Mouse (Mus musculus): ENCODE results near the gene Fstl5. TPM values are rescaled to one million over a fixed set of nuclear protein-coding genes. Genes with fewer than 3 reads are reported as not detected.

Gene Fstl5
- polyA plus RNA-seq, 1 experiment from 2014 or later, result 32.0 TPM

- H3K9me3 ChIP-seq, result no peaks in the 10 kb centered on the region
- no peak for ATAC-seq
- no peak overlapping the region for H3K4me3 ChIP-seq (replicated peaks)
- no peaks in the 10 kb centered on the region for H3K27me3 ChIP-seq
- no peak overlapping the region for H3K9ac ChIP-seq (replicated peaks)
- H3K4me1 ChIP-seq (replicated peaks), result no peaks in the 10 kb centered on the region
- H3K27ac ChIP-seq, result no peak overlapping the region
- H3K36me3 ChIP-seq, result no peaks in the 10 kb centered on the region
- no peak overlapping the region for H3K4me2 ChIP-seq (replicated peaks)
Observed at GRCm38 (mm10) chr3:76567346-76567745, 493.3 kb downstream of the Fstl5 start.

DNA sequence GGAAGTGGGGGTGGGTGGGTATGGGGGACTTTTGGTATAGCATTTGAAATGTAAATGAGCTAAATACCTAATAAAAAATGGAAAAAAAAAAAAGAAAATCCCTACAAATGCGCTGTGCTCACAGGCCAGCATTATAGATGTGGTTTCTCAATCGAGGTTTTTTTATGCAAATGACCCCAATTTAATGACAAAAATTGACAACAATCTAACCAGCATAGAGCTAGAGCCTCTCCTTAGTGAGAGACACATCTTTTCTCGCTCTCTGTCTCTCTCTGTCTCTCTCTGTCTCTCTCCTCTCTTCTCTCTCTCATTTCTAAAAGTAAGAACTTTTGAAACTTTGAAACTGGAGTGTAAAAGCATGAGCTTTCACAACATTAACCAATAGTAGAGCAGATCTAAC lies 498.4 kb downstream of the Fstl5 start:
- Histone ChIP-seq H3K27ac (no peak overlapping the region), H3K9ac (replicated peaks) (no peak overlapping the region), H3K27me3 (no peaks in the 10 kb centered on the region), H3K4me1 (replicated peaks) (peaks cover 8% of the 10 kb centered on the region; the same call in 1 of the 2 replicates), H3K9me3 (no peaks in the 10 kb centered on the region), H3K36me3 (no peaks in the 10 kb centered on the region), H3K4me2 (replicated peaks) (no peak overlapping the region), H3K4me3 (replicated peaks) (no peak overlapping the region)
- ATAC-seq, result peak; percentile 56; the same call in 1 of the 2 replicates
- WGBS, result 55% methylated on average over 3 of the region's 3 CpGs

GRCm38 (mm10) chr3:76572920-76573541 lies 499.0 kb downstream of the Fstl5 start:
- ATAC-seq, result peak; percentile 56; the same call in 1 of the 2 replicates
- 26% methylated on average over 3 of the region's 3 CpGs for WGBS

GRCm38 (mm10) chr3:76593148-76593547 lies 519.1 kb downstream of the Fstl5 start:
- Histone ChIP-seq H3K4me3 (replicated peaks) (no peak overlapping the region), H3K4me2 (replicated peaks) (no peak overlapping the region), H3K9ac (replicated peaks) (no peak overlapping the region), H3K4me1 (replicated peaks) (no peaks in the 10 kb centered on the region), H3K9me3 (no peaks in the 10 kb centered on the region), H3K27me3 (no peaks in the 10 kb centered on the region), H3K36me3 (no peaks in the 10 kb centered on the region), H3K27ac (no peak overlapping the region)
- ATAC-seq, result no peak
- 78% methylated on average over 4 of the region's 4 CpGs for WGBS

More at GRCm38 (mm10) chr3:76572920-76573541, 499.0 kb downstream of the Fstl5 start:
- Histone ChIP-seq H3K27me3 (no peaks in the 10 kb centered on the region), H3K4me2 (replicated peaks) (no peak overlapping the region), H3K4me1 (replicated peaks) (peaks cover 8% of the 10 kb centered on the region; the same call in 1 of the 2 replicates), H3K36me3 (no peaks in the 10 kb centered on the region), H3K4me3 (replicated peaks) (no peak overlapping the region), H3K9ac (replicated peaks) (no peak overlapping the region), H3K27ac (peak overlapping the region; percentile 37; the same call in 1 of the 2 replicates), H3K9me3 (no peaks in the 10 kb centered on the region)

- Histone ChIP-seq H3K4me3 (replicated peaks) (no peak overlapping the region), H3K4me2 (replicated peaks) (no peak overlapping the region), H3K27me3 (no peaks in the 10 kb centered on the region), H3K36me3 (no peaks in the 10 kb centered on the region), H3K9me3 (no peaks in the 10 kb centered on the region), H3K4me1 (replicated peaks) (no peaks in the 10 kb centered on the region), H3K27ac (no peak overlapping the region), H3K9ac (replicated peaks) (no peak overlapping the region)
- 93% methylated on average over 1 of the region's 1 CpGs for WGBS
- ATAC-seq, result no peak
Observed at GRCm38 (mm10) chr3:76620044-76620443, 546.0 kb downstream of the Fstl5 start.

DNA sequence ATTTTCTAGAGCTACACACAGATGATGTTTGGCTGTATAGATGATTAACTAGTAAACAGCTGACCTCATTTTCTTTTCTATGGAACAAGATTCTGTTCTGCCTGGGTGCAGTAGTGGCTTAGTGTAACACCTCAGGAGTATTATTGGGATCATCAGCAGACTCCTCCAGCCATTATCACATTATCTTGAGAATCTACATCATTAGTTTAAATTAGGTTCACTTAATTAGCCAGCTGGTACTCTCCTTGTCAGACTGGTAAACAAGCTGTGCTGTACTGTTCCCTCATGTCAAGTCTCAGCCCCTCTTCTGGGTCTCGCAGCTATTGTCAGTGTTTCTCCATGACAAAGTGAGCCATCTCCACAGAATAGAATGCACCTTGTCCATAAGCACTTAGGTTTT lies 580.2 kb downstream of the Fstl5 start:
- H3K36me3 ChIP-seq, result no peaks in the 10 kb centered on the region
- H3K4me3 ChIP-seq (replicated peaks), result no peak overlapping the region
- H3K4me1 ChIP-seq (replicated peaks), result no peaks in the 10 kb centered on the region
- peak; percentile 79 for ATAC-seq
- H3K27me3 ChIP-seq, result no peaks in the 10 kb centered on the region
- H3K9me3 ChIP-seq, result no peaks in the 10 kb centered on the region
- H3K9ac ChIP-seq (replicated peaks), result no peak overlapping the region
- no peak overlapping the region for H3K4me2 ChIP-seq (replicated peaks)
- no peak overlapping the region for H3K27ac ChIP-seq
- 64% methylated on average over 1 of the region's 1 CpGs for WGBS

GRCm38 (mm10) chr3:76670859-76671258 lies 596.8 kb downstream of the Fstl5 start:
- no peaks in the 10 kb centered on the region for H3K36me3 ChIP-seq
- H3K27me3 ChIP-seq, result no peaks in the 10 kb centered on the region
- no peak overlapping the region for H3K4me2 ChIP-seq (replicated peaks)
- no peaks in the 10 kb centered on the region for H3K9me3 ChIP-seq
- ATAC-seq, result no peak
- no peak overlapping the region for H3K4me3 ChIP-seq (replicated peaks)
- no peak overlapping the region for H3K9ac ChIP-seq (replicated peaks)
- 77% methylated on average over 5 of the region's 5 CpGs for WGBS
- no peaks in the 10 kb centered on the region for H3K4me1 ChIP-seq (replicated peaks)
- no peak overlapping the region for H3K27ac ChIP-seq

DNA sequence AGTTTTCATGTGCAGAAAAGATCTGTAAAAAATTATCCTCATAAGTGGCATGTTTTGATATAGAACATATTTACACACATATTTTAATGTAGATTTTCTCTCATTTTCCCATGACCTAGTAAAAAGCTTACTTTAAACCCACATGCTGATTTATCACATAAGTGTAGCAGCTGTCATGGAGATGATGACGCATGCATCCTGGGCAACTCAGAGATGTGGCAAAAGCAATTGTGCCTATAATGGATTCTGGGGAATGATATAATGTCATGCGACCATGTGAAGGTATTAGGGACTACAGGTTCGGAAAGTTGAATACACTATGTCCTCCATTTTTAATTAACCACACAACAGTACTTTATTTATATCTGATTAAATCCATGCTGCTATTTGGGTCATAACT lies 601.9 kb downstream of the Fstl5 start:
- no peaks in the 10 kb centered on the region for H3K9me3 ChIP-seq
- H3K4me1 ChIP-seq (replicated peaks), result no peaks in the 10 kb centered on the region
- 88% methylated on average over 3 of the region's 3 CpGs for WGBS
- no peak for ATAC-seq
- H3K4me2 ChIP-seq (replicated peaks), result no peak overlapping the region
- H3K27me3 ChIP-seq, result no peaks in the 10 kb centered on the region
- no peaks in the 10 kb centered on the region for H3K36me3 ChIP-seq
- no peak overlapping the region for H3K4me3 ChIP-seq (replicated peaks)
- no peak overlapping the region for H3K9ac ChIP-seq (replicated peaks)
- H3K27ac ChIP-seq, result no peak overlapping the region

GRCm38 (mm10) chr3:76679853-76680545 lies 605.9 kb downstream of the Fstl5 start:
- Histone ChIP-seq H3K9ac (replicated peaks) (no peak overlapping the region), H3K27me3 (no peaks in the 10 kb centered on the region), H3K4me2 (replicated peaks) (no peak overlapping the region), H3K27ac (no peak overlapping the region), H3K9me3 (no peaks in the 10 kb centered on the region), H3K4me3 (replicated peaks) (no peak overlapping the region), H3K4me1 (replicated peaks) (no peaks in the 10 kb centered on the region), H3K36me3 (no peaks in the 10 kb centered on the region)
- WGBS, result 85% methylated on average over 5 of the region's 5 CpGs
- ATAC-seq, result no peak

DNA sequence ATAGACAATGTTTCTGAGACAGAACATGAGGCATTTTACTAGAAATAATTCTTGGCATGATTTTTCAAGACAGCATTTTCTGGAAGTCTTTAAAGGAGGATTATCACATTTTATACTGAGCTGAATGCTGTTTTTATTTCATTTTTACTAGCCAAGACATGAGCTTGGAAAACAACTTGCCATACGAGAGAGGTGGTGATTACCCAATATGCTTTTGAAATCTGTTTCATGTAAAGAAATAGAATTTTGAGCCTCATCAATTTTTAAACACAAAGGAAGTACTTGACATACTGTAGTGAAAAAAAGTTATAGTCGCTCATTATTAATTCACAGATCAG lies 606.4 kb downstream of the Fstl5 start:
- Histone ChIP-seq H3K9ac (replicated peaks) (no peak overlapping the region), H3K36me3 (no peaks in the 10 kb centered on the region), H3K4me1 (replicated peaks) (no peaks in the 10 kb centered on the region), H3K4me2 (replicated peaks) (no peak overlapping the region), H3K27me3 (no peaks in the 10 kb centered on the region), H3K27ac (no peak overlapping the region), H3K4me3 (replicated peaks) (no peak overlapping the region), H3K9me3 (no peaks in the 10 kb centered on the region)
- 83% methylated on average over 2 of the region's 2 CpGs for WGBS
- no peak for ATAC-seq

DNA sequence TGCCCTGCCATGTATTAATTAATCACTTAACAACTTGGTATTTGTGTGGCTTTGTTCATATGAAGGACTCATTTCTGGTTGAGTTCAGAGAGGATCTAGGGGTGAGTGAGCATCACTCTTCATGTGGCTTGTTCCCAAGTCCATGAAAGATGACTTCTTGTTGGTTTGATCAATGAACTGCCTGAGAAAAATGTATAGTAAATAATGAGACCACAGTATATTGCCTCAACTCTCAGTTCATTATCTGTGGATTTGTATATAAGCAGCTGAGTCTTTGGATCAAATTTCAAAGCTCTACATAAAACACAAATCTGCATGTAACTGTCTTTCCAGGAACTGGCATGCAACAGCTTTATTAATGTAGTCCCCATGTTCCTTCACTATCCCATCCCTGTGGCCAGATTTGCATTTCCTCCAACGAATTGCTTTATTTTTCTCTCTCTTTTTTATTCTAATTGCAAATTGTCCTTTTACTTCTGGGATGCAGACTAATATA lies 623.1 kb downstream of the Fstl5 start:
- Histone ChIP-seq H3K27ac (no peak overlapping the region), H3K4me3 (replicated peaks) (no peak overlapping the region), H3K4me1 (replicated peaks) (no peaks in the 10 kb centered on the region), H3K36me3 (no peaks in the 10 kb centered on the region), H3K9me3 (no peaks in the 10 kb centered on the region), H3K27me3 (no peaks in the 10 kb centered on the region), H3K4me2 (replicated peaks) (no peak overlapping the region), H3K9ac (replicated peaks) (no peak overlapping the region)
- no peak for ATAC-seq
- WGBS, result 69% methylated on average over 1 of the region's 1 CpGs

DNA sequence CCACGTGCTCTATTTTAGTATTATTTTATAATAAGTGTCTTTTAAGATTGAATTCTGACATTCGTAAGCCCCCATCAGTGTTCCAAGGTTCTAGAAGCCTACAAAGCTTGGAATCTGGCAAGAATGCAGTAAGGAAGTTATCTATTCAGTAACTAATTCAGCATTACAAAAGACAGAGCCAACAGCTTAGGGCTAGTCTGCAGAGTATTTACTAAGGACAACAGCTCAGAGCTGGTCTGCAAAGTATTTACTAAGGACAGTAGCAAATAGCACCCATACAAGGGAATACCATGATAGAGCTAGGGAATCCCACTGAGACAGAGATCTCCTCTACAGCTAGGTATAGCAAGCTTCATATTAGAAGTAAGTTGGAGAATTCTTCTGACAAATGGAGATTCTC lies 665.2 kb downstream of the Fstl5 start:
- Histone ChIP-seq H3K27me3 (no peaks in the 10 kb centered on the region), H3K4me3 (replicated peaks) (no peak overlapping the region), H3K36me3 (no peaks in the 10 kb centered on the region), H3K4me2 (replicated peaks) (no peak overlapping the region), H3K9me3 (no peaks in the 10 kb centered on the region), H3K4me1 (replicated peaks) (no peaks in the 10 kb centered on the region), H3K27ac (no peak overlapping the region), H3K9ac (replicated peaks) (no peak overlapping the region)
- ATAC-seq, result no peak
- WGBS, result 75% methylated on average over 2 of the region's 2 CpGs
